Mouse (Mus musculus) forebrain, embryonic 13.5 days (tissue): ENCODE results near the gene Prkacb. TPM values are rescaled to one million over a fixed set of nuclear protein-coding genes. Genes with fewer than 3 reads are reported as not detected.

ENCODE experiments used
- ATAC-seq: fragments of 200-750 bp; cut with Nextera tagmentation; 2 replicates; pipeline ENCODE4 v1.8.0; 2017
- H3K27ac ChIP-seq: fragments of 300-500 bp; sonication (generic); 2 replicates; pipeline ENCODE4 v1.5.1; 2015; ENCODE audit warnings: inconsistent platforms, mild to moderate bottlenecking, moderate library complexity
- H3K27me3 ChIP-seq: fragments of 300-500 bp; sonication (generic); 2 replicates; pipeline ENCODE4 v1.6.1; 2015; ENCODE audit warnings: mild to moderate bottlenecking, inconsistent platforms
- H3K36me3 ChIP-seq: fragments of 300-500 bp; sonication (generic); 2 replicates; pipeline ENCODE4 v1.6.1; 2015; ENCODE audit warnings: mild to moderate bottlenecking, inconsistent platforms; ENCODE audit not compliant: poor library complexity, severe bottlenecking
- H3K4me1 ChIP-seq: fragments of 300-500 bp; sonication (generic); 2 replicates; pipeline ENCODE4 v1.6.1; 2015; ENCODE audit warnings: inconsistent platforms
- H3K4me2 ChIP-seq: fragments of 300-500 bp; sonication (generic); 2 replicates; pipeline ENCODE4 v1.6.1; 2015; ENCODE audit warnings: inconsistent platforms, mild to moderate bottlenecking, moderate library complexity
- H3K4me3 ChIP-seq: fragments of 300-500 bp; sonication (generic); 2 replicates; pipeline ENCODE4 v1.5.1; 2015; ENCODE audit warnings: mild to moderate bottlenecking, inconsistent platforms
- H3K9ac ChIP-seq: fragments of 300-500 bp; sonication (generic); 2 replicates; pipeline ENCODE4 v1.6.1; 2015; ENCODE audit warnings: mild to moderate bottlenecking, inconsistent platforms
- H3K9me3 ChIP-seq: fragments of 300-500 bp; sonication (generic); replicated peaks from 2 replicates; pipeline ENCODE4 v1.6.1; 2016; ENCODE audit warnings: inconsistent platforms
- WGBS: fragments of 180-500 bp; shearing (Covaris S2); methylation state at CpG from one replicate; pipeline ENCODE4 v1.1.7; 2015; 5-methylcytosine and 5-hydroxymethylcytosine counted together
- polyA plus RNA-seq: library from polyadenylated mRNA; unstranded; fragments of >200 nt; fragmentation: Nextera tagmentation; extraction: Ambion mirVana; gene quantifications from 2 replicates; pipeline ENCODE4 v1.2.1, GENCODE M21; 2015

Prkacb gene
- polyA plus RNA-seq, 1 experiment from 2014 or later, result 92.7 TPM

GRCm38 (mm10) chr3:146680625-146681024 lies 132.2 kb downstream of the Prkacb start:
- H3K9me3 ChIP-seq, result no peaks in the 10 kb centered on the region
- peaks cover 13% of the 10 kb centered on the region for H3K27me3 ChIP-seq
- no peak for ATAC-seq
- H3K27ac ChIP-seq, result no peak overlapping the region
- no peak overlapping the region for H3K4me2 ChIP-seq
- no peak overlapping the region for H3K9ac ChIP-seq
- H3K36me3 ChIP-seq, result no peaks in the 10 kb centered on the region
- H3K4me1 ChIP-seq, result peaks cover 20% of the 10 kb centered on the region
- H3K4me3 ChIP-seq, result no peak overlapping the region
- 91% methylated on average over 13 of the region's 13 CpGs for WGBS

GRCm38 (mm10) chr3:146679646-146680045 lies 133.1 kb downstream of the Prkacb start:
- Histone ChIP-seq H3K27ac (no peak overlapping the region), H3K9ac (no peak overlapping the region), H3K4me2 (no peak overlapping the region), H3K36me3 (no peaks in the 10 kb centered on the region), H3K27me3 (peaks cover 10% of the 10 kb centered on the region), H3K9me3 (no peaks in the 10 kb centered on the region), H3K4me1 (peaks cover 14% of the 10 kb centered on the region), H3K4me3 (no peak overlapping the region)
- no peak for ATAC-seq
- WGBS, result 94% methylated on average over 16 of the region's 16 CpGs

Other genes starting within 250 kb of the Prkacb start
- gene Uox, start 242.6 kb downstream of the Prkacb start, polyA plus RNA-seq, result not detected in 2 replicates
- not detected in 2 replicates for gene Dnase2b, start 197.4 kb downstream of the Prkacb start, polyA plus RNA-seq
- not detected in 2 replicates for gene 4930503B20Rik, start 161.7 kb downstream of the Prkacb start, polyA plus RNA-seq
- gene Samd13, start 127.4 kb downstream of the Prkacb start, polyA plus RNA-seq, result 0.48 and 1.0 TPM in 2 replicates
- 6.0 and 6.1 TPM in 2 replicates for gene Ttll7, start 39.4 kb upstream of the Prkacb start, polyA plus RNA-seq